Mouse (Mus musculus): ENCODE measurements at regions not wholly inside any gene's neighbourhood (a gene's known extent, or its start where the extent isn't known, plus 50 kb on each side); places are given as distances from the start of the nearest gene placed in this dataset.

GRCm38 (mm10) chr15:13602133-13602532, 428.7 kb upstream of the Cdh6 start:
- Histone ChIP-seq H3K27ac (ENCODE audit: low read length) (no peak overlapping the region), H3K36me3 (ENCODE audit: control insufficient read depth, insufficient read depth) (no peaks in the 10 kb centered on the region), H3K4me2 (ENCODE audit: low read length) (no peak overlapping the region), H3K4me3 (replicated peaks; ENCODE audit: low read length) (no peak overlapping the region), H3K27me3 (replicated peaks; ENCODE audit: control insufficient read depth, insufficient read depth, low read length) (no peaks in the 10 kb centered on the region), H3K9me3 (ENCODE audit: control insufficient read depth, low read length) (no peaks in the 10 kb centered on the region), H3K4me1 (replicated peaks; ENCODE audit: control insufficient read depth, insufficient read depth, low read length) (no peaks in the 10 kb centered on the region), H3K9ac (replicated peaks; ENCODE audit: low read depth, low read length) (no peak overlapping the region)
- no peak for ATAC-seq
- WGBS, result 93% methylated on average over 1 of the region's 1 CpGs

GRCm38 (mm10) chr15:13597856-13598255, 424.4 kb upstream of the Cdh6 start:
- Histone ChIP-seq H3K9ac (replicated peaks; ENCODE audit: low read depth, low read length) (no peak overlapping the region), H3K27ac (ENCODE audit: low read length) (no peak overlapping the region), H3K4me2 (ENCODE audit: low read length) (no peak overlapping the region), H3K4me3 (replicated peaks; ENCODE audit: low read length) (no peak overlapping the region), H3K36me3 (ENCODE audit: control insufficient read depth, insufficient read depth) (no peaks in the 10 kb centered on the region), H3K27me3 (replicated peaks; ENCODE audit: control insufficient read depth, insufficient read depth, low read length) (no peaks in the 10 kb centered on the region), H3K4me1 (replicated peaks; ENCODE audit: control insufficient read depth, insufficient read depth, low read length) (no peaks in the 10 kb centered on the region), H3K9me3 (ENCODE audit: control insufficient read depth, low read length) (no peaks in the 10 kb centered on the region)
- 64% methylated on average over 2 of the region's 2 CpGs for WGBS
- ATAC-seq, result no peak

DNA sequence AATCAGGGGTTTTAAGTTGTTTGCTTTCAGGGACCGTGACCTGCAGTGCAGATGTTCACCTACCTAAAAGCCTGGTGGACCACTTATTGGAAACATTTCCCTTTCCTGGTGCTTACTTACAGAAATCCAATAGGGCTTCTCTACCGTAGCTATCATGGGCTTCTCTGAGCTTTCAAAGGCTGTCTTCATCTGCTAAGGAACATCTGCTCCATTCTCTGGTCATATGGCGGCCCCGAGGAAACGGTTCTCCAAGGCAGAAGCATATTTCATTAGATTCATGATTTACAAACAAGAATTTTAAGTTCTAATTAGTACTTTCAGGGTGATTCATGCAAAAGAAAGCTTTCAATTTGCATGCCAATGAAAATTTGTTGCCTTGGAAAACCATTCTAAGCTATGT, 420.3 kb upstream of the Cdh6 start:
- Histone ChIP-seq H3K9ac (replicated peaks; ENCODE audit: low read depth, low read length) (no peak overlapping the region), H3K36me3 (ENCODE audit: control insufficient read depth, insufficient read depth) (no peaks in the 10 kb centered on the region), H3K27ac (ENCODE audit: low read length) (no peak overlapping the region), H3K9me3 (ENCODE audit: control insufficient read depth, low read length) (no peaks in the 10 kb centered on the region), H3K27me3 (replicated peaks; ENCODE audit: control insufficient read depth, insufficient read depth, low read length) (no peaks in the 10 kb centered on the region), H3K4me2 (ENCODE audit: low read length) (no peak overlapping the region), H3K4me1 (replicated peaks; ENCODE audit: control insufficient read depth, insufficient read depth, low read length) (no peaks in the 10 kb centered on the region), H3K4me3 (replicated peaks; ENCODE audit: low read length) (no peak overlapping the region)
- 45% methylated on average over 5 of the region's 5 CpGs for WGBS
- ATAC-seq, result peak; percentile 71

DNA sequence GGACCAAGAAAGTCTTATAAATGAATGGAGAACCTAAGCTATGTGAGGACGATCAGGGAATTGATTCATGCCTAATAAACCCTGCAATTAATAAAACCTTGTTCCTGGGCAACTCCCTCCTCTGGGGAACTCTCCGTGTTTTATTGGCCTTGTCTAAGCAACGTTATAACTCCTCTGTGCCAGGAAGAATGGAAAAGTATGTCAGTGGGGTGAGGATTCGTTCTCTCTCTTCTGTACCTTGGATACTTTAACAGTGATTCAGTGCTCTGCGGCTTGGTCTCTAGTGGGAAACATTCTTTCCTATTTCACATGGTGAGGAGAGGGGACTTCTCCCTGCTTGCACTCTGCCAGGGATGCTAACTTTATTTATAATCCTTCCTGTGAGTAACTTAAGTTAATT, 417.4 kb upstream of the Cdh6 start:
- Histone ChIP-seq H3K36me3 (ENCODE audit: control insufficient read depth, insufficient read depth) (no peaks in the 10 kb centered on the region), H3K9ac (replicated peaks; ENCODE audit: low read depth, low read length) (no peak overlapping the region), H3K4me2 (ENCODE audit: low read length) (no peak overlapping the region), H3K9me3 (ENCODE audit: control insufficient read depth, low read length) (no peaks in the 10 kb centered on the region), H3K4me1 (replicated peaks; ENCODE audit: control insufficient read depth, insufficient read depth, low read length) (no peaks in the 10 kb centered on the region), H3K27ac (ENCODE audit: low read length) (no peak overlapping the region), H3K4me3 (replicated peaks; ENCODE audit: low read length) (no peak overlapping the region), H3K27me3 (replicated peaks; ENCODE audit: control insufficient read depth, insufficient read depth, low read length) (no peaks in the 10 kb centered on the region)
- no peak for ATAC-seq
- WGBS, result 68% methylated on average over 5 of the region's 5 CpGs

- Histone ChIP-seq H3K9me3 (ENCODE audit: control insufficient read depth, low read length) (no peaks in the 10 kb centered on the region), H3K27me3 (replicated peaks; ENCODE audit: control insufficient read depth, insufficient read depth, low read length) (no peaks in the 10 kb centered on the region), H3K27ac (ENCODE audit: low read length) (no peak overlapping the region), H3K4me2 (ENCODE audit: low read length) (no peak overlapping the region), H3K9ac (replicated peaks; ENCODE audit: low read depth, low read length) (no peak overlapping the region), H3K36me3 (ENCODE audit: control insufficient read depth, insufficient read depth) (no peaks in the 10 kb centered on the region), H3K4me1 (replicated peaks; ENCODE audit: control insufficient read depth, insufficient read depth, low read length) (no peaks in the 10 kb centered on the region), H3K4me3 (replicated peaks; ENCODE audit: low read length) (no peak overlapping the region)
- WGBS, result 69% methylated on average over 4 of the region's 4 CpGs
- no peak for ATAC-seq
Measured at GRCm38 (mm10) chr15:13583300-13583699, 409.8 kb upstream of the Cdh6 start.

DNA sequence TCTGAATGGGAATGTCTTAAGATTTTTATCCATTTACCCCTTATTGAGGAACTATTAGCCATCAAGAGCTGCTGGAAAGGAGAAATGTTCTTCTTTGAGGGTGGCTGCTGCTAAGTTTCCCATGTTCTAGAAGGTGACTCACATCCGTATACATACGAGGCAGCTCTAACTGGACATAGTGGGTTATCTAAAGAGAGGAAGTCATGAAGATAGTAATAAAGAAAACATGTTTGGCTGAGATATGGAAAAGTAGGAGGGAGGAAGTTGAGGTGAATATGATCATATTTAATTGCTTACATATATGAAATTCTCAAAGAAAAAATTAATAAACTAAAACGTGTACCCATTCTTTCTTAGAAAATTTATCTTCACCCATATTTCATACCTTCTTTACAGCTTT, 408.7 kb upstream of the Cdh6 start:
- 89% methylated on average over 3 of the region's 3 CpGs for WGBS
- ATAC-seq, result no peak
- no peak overlapping the region for H3K27ac ChIP-seq (ENCODE audit: low read length)

GRCm38 (mm10) chr15:13573621-13574020, 400.1 kb upstream of the Cdh6 start:
- Histone ChIP-seq H3K27ac (ENCODE audit: low read length) (no peak overlapping the region), H3K27me3 (replicated peaks; ENCODE audit: control insufficient read depth, insufficient read depth, low read length) (no peaks in the 10 kb centered on the region), H3K4me2 (ENCODE audit: low read length) (no peak overlapping the region), H3K4me1 (replicated peaks; ENCODE audit: control insufficient read depth, insufficient read depth, low read length) (no peaks in the 10 kb centered on the region), H3K36me3 (ENCODE audit: control insufficient read depth, insufficient read depth) (no peaks in the 10 kb centered on the region), H3K9me3 (ENCODE audit: control insufficient read depth, low read length) (no peaks in the 10 kb centered on the region), H3K9ac (replicated peaks; ENCODE audit: low read depth, low read length) (no peak overlapping the region), H3K4me3 (replicated peaks; ENCODE audit: low read length) (no peak overlapping the region)
- no peak for ATAC-seq
- 89% methylated on average over 3 of the region's 3 CpGs for WGBS

More for the DNA sequence above, 408.7 kb upstream of the Cdh6 start:
- no peak overlapping the region for H3K9ac ChIP-seq (replicated peaks; ENCODE audit: low read depth, low read length)
- H3K9me3 ChIP-seq (ENCODE audit: control insufficient read depth, low read length), result no peaks in the 10 kb centered on the region
- no peaks in the 10 kb centered on the region for H3K36me3 ChIP-seq (ENCODE audit: control insufficient read depth, insufficient read depth)
- H3K4me1 ChIP-seq (replicated peaks; ENCODE audit: control insufficient read depth, insufficient read depth, low read length), result no peaks in the 10 kb centered on the region
- no peak overlapping the region for H3K4me2 ChIP-seq (ENCODE audit: low read length)
- H3K4me3 ChIP-seq (replicated peaks; ENCODE audit: low read length), result no peak overlapping the region
- no peaks in the 10 kb centered on the region for H3K27me3 ChIP-seq (replicated peaks; ENCODE audit: control insufficient read depth, insufficient read depth, low read length)

GRCm38 (mm10) chr15:13560920-13561319, 387.4 kb upstream of the Cdh6 start:
- Histone ChIP-seq H3K27ac (ENCODE audit: low read length) (no peak overlapping the region), H3K9me3 (ENCODE audit: control insufficient read depth, low read length) (no peaks in the 10 kb centered on the region), H3K27me3 (replicated peaks; ENCODE audit: control insufficient read depth, insufficient read depth, low read length) (no peaks in the 10 kb centered on the region), H3K4me2 (ENCODE audit: low read length) (no peak overlapping the region), H3K4me3 (replicated peaks; ENCODE audit: low read length) (no peak overlapping the region), H3K9ac (replicated peaks; ENCODE audit: low read depth, low read length) (no peak overlapping the region), H3K36me3 (ENCODE audit: control insufficient read depth, insufficient read depth) (no peaks in the 10 kb centered on the region), H3K4me1 (replicated peaks; ENCODE audit: control insufficient read depth, insufficient read depth, low read length) (no peaks in the 10 kb centered on the region)
- ATAC-seq, result no peak

DNA sequence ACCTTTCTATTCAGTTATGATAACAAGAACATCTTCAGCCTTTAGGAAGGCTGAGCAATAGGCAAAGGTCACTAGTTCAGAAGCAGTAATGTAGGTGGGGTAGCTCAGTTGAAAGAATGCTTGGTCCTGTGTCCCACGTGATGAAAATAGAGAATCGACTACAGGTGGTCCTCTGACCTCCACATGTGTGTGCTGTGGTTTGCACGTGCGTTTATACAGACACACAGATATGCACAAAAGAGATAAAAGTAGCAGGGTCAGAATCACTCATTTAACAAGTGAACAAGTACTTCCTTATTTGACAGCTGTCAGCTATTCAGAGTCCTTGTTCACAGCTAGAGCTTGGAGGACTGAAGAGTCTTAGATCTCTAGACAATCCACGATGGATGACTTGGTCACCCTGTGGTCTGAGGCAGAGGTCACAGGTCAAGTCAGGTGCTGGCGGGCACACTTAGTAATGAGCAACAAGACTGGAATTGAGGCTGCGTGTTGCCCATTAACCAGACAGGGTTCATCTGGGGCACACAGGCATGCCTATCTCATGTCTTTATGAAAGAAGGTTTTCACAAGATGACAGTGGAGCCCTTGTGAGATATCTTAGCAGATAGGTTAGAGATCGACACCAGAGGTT, 375.8 kb upstream of the Cdh6 start:
- Histone ChIP-seq H3K9me3 (ENCODE audit: control insufficient read depth, low read length) (no peaks in the 10 kb centered on the region), H3K27ac (ENCODE audit: low read length) (no peak overlapping the region), H3K27me3 (replicated peaks; ENCODE audit: control insufficient read depth, insufficient read depth, low read length) (no peaks in the 10 kb centered on the region), H3K4me3 (replicated peaks; ENCODE audit: low read length) (no peak overlapping the region), H3K9ac (replicated peaks; ENCODE audit: low read depth, low read length) (no peak overlapping the region), H3K36me3 (ENCODE audit: control insufficient read depth, insufficient read depth) (no peaks in the 10 kb centered on the region), H3K4me1 (replicated peaks; ENCODE audit: control insufficient read depth, insufficient read depth, low read length) (no peaks in the 10 kb centered on the region), H3K4me2 (ENCODE audit: low read length) (no peak overlapping the region)
- WGBS, result 68% methylated on average over 8 of the region's 8 CpGs
- no peak for ATAC-seq

GRCm38 (mm10) chr15:13540026-13540425, 366.6 kb upstream of the Cdh6 start:
- H3K27me3 ChIP-seq (replicated peaks; ENCODE audit: control insufficient read depth, insufficient read depth, low read length), result no peaks in the 10 kb centered on the region
- no peak overlapping the region for H3K9ac ChIP-seq (replicated peaks; ENCODE audit: low read depth, low read length)
- H3K36me3 ChIP-seq (ENCODE audit: control insufficient read depth, insufficient read depth), result no peaks in the 10 kb centered on the region
- no peak overlapping the region for H3K27ac ChIP-seq (ENCODE audit: low read length)
- H3K4me2 ChIP-seq (ENCODE audit: low read length), result no peak overlapping the region
- ATAC-seq, result no peak
- H3K9me3 ChIP-seq (ENCODE audit: control insufficient read depth, low read length), result no peaks in the 10 kb centered on the region
- no peak overlapping the region for H3K4me3 ChIP-seq (replicated peaks; ENCODE audit: low read length)
- no peaks in the 10 kb centered on the region for H3K4me1 ChIP-seq (replicated peaks; ENCODE audit: control insufficient read depth, insufficient read depth, low read length)
